Comparison of ENCODE assay signal across 8 mouse cellular contexts in the genomic region with DNA sequence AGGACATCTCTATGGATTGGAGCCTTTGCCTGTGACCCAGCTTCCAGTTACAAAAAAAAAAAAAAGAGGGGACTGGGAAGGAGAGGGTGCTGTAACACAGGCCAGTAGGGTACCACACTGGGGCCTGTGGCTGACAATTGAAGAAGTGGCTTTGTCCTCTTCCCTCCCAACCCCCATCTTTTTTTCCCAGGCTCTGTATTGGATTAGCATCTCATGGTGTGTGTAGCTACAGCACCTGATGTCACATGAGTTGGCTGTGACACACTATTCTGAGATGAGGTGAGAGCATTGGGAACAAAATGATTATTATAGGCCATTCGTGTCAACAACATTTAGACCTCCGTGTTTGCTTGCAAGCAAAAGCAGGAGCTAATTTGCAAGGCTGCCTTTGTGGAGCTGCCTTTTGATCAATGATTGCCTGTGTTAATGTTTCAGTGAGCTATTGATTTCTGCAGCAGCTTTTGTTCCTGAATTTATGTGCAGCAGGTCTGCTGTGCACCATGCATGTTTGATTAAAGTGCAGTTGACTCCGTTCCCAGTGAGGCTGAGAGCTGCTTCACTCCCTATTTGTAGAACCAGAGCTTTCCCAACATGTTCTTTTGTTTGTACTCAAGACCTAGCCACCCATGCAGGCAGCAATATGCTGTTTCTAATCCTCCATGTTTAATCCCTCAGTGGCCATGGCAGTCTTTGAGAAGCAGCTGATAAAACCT. TPM values are rescaled to one million over a fixed set of nuclear protein-coding genes. Genes with fewer than 3 reads are reported as not detected.
DNase-seq lines count a peak whose midpoint lies in the region; ATAC-seq and TF ChIP-seq lines count a peak whose summit lies in the region.

No protein-coding gene starts in this region.

- ATAC-seq in cerebellum, adult (ENCODE audit: insufficient number of reproducible peaks, low FRiP score, low TSS enrichment), result no peak
- ATAC-seq in neural tube, embryonic 11.5 days (ENCODE audit: insufficient read depth, low FRiP score, low TSS enrichment), result peak; percentile 72
- ATAC-seq in stomach, embryonic 15.5 days (ENCODE audit: insufficient read depth, low FRiP score, low read depth), result no peak

- peaks cover 6% of the 10 kb centered on the region for H3K36me3 ChIP-seq in neural tube, embryonic 11.5 days (ENCODE audit: control insufficient read depth, insufficient read depth, low read length)
- peaks cover 24% of the 10 kb centered on the region for H3K36me3 ChIP-seq in midbrain, embryonic 10.5 days
- H3K36me3 ChIP-seq in stomach, embryonic 15.5 days, result peaks cover 6% of the 10 kb centered on the region; the same call in 1 of the 2 replicates

- H3K9ac ChIP-seq in neural tube, embryonic 11.5 days (ENCODE audit: low read length), result no peak overlapping the region
- H3K9ac ChIP-seq in stomach, embryonic 15.5 days, result no peak overlapping the region

- DNase-seq in cerebellum, adult 2 months, result no peak
- DNase-seq in neural tube, embryonic 11.5 days (ENCODE audit: low spot score), result peak; percentile 53
- no peak for DNase-seq in neural tube, embryonic 10.5 days (ENCODE audit: extremely low spot score, low spot score)
- DNase-seq in midbrain, embryonic 10.5 days (ENCODE audit: low spot score), result peak; percentile 33
- no peak for DNase-seq in kidney, adult 8-10 months
- DNase-seq in lung, postnatal 25 days (ENCODE audit: low spot score), result no peak

- no peak for TF ChIP-seq POLR2A in cerebellum, adult 2 months (IDR thresholded peaks at IDR 0.05; ENCODE audit: borderline replicate concordance, insufficient read depth, low read length)

- TF ChIP-seq CTCF in cerebellum, adult 2 months (IDR thresholded peaks at IDR 0.05; ENCODE audit: borderline replicate concordance, insufficient read depth, low read depth, low read length), result no peak

- WGBS in cerebellum, adult 2 months, result 14% methylated on average over 3 of the region's 3 CpGs
- WGBS in neural tube, embryonic 11.5 days, result 38% methylated on average over 3 of the region's 3 CpGs
- 30% methylated on average over 3 of the region's 3 CpGs for WGBS in midbrain, embryonic 10.5 days
- WGBS in stomach, embryonic 15.5 days, result 52% methylated on average over 3 of the region's 3 CpGs

- H3K27ac ChIP-seq in cerebellum, adult 2 months (ENCODE audit: insufficient read depth, low read length), result peak overlapping the region; percentile 43; the same call in 1 of the 2 replicates
- peak overlapping the region; percentile 79 for H3K27ac ChIP-seq in neural tube, embryonic 11.5 days (ENCODE audit: low read depth, low read length)
- H3K27ac ChIP-seq in midbrain, embryonic 10.5 days (replicated peaks), result peak overlapping the region; percentile 86
- 0 out of 2 replicates have a peak overlapping the region, but pooled peaks have one; percentile 4 for H3K27ac ChIP-seq in stomach, embryonic 15.5 days

- H3K4me2 ChIP-seq in neural tube, embryonic 11.5 days (ENCODE audit: low read depth), result no peak overlapping the region
- no peak overlapping the region for H3K4me2 ChIP-seq in stomach, embryonic 15.5 days

- no peak overlapping the region for H3K4me3 ChIP-seq in cerebellum, adult 2 months (replicated peaks; ENCODE audit: insufficient read depth, low read depth, low read length)
- H3K4me3 ChIP-seq in neural tube, embryonic 11.5 days (ENCODE audit: low read depth, low read length), result no peak overlapping the region
- peak overlapping the region; percentile 18 for H3K4me3 ChIP-seq in midbrain, embryonic 10.5 days
- H3K4me3 ChIP-seq in stomach, embryonic 15.5 days (replicated peaks), result no peak overlapping the region

- peaks cover 23% of the 10 kb centered on the region for H3K4me1 ChIP-seq in cerebellum, adult 2 months (ENCODE audit: control insufficient read depth, insufficient read depth, low read length)
- H3K4me1 ChIP-seq in neural tube, embryonic 11.5 days (ENCODE audit: control insufficient read depth, insufficient read depth, low read length), result peaks cover 18% of the 10 kb centered on the region
- H3K4me1 ChIP-seq in midbrain, embryonic 10.5 days, result peaks cover 46% of the 10 kb centered on the region
- 0 out of 2 replicates have a peak, but pooled peaks cover 7% of the 10 kb centered on the region for H3K4me1 ChIP-seq in stomach, embryonic 15.5 days

- no peaks in the 10 kb centered on the region for H3K27me3 ChIP-seq in cerebellum, adult 2 months (ENCODE audit: control insufficient read depth, insufficient read depth, low read length)
- H3K27me3 ChIP-seq in neural tube, embryonic 11.5 days (ENCODE audit: control insufficient read depth, insufficient read depth, low read length), result no peaks in the 10 kb centered on the region
- no peaks in the 10 kb centered on the region for H3K27me3 ChIP-seq in midbrain, embryonic 10.5 days (ENCODE audit: low read depth, poor library complexity, severe bottlenecking)
- H3K27me3 ChIP-seq in stomach, embryonic 15.5 days (replicated peaks), result no peaks in the 10 kb centered on the region

- no peaks in the 10 kb centered on the region for H3K9me3 ChIP-seq in neural tube, embryonic 11.5 days (ENCODE audit: control insufficient read depth, low read length)
- no peaks in the 10 kb centered on the region for H3K9me3 ChIP-seq in midbrain, embryonic 10.5 days (replicated peaks)
- H3K9me3 ChIP-seq in stomach, embryonic 15.5 days, result no peaks in the 10 kb centered on the region

RNA-seq across cellular contexts. Expression of a gene that starts 45.4 kb away (rescaled TPM):
- polyA plus RNA-seq in cerebellum, adult 2 months (2012; rRNA removed), result 49.1 and 54.9 TPM in 2 replicates
- 8.8 and 8.9 TPM in 2 replicates for polyA plus RNA-seq in neural tube, embryonic 11.5 days (2014; fragmentation: Nextera tagmentation; extraction: Ambion mirVana)
- polyA plus RNA-seq in midbrain, embryonic 10.5 days (2016; fragmentation: Nextera tagmentation; extraction: Ambion mirVana), result 1.7 and 4.4 TPM in 2 replicates
- polyA plus RNA-seq in stomach, embryonic 15.5 days (2015; fragmentation: Nextera tagmentation; extraction: Ambion mirVana), result 0.85 and 1.0 TPM in 2 replicates

Comparison
In these comparisons a context has a peak if more than half of its experiments do, and no peak if none do; other contexts are left out.
1. DNase-seq: peak in neural tube, embryonic 11.5 days (single experiment) and midbrain, embryonic 10.5 days (single experiment); none in cerebellum, adult 2 months (0 of 2), neural tube, embryonic 10.5 days (single experiment), kidney, adult 8-10 months (0 of 2) and lung, postnatal 25 days (single experiment).
2. H3K27ac ChIP-seq: peak in every context shown above with its lines; median percentile 86 in midbrain, embryonic 10.5 days; 79 in neural tube, embryonic 11.5 days; 43 in cerebellum, adult 2 months; 4 in stomach, embryonic 15.5 days.